Mouse (Mus musculus): ENCODE measurements around the gene Pax8.

The Pax8 gene

DNA sequence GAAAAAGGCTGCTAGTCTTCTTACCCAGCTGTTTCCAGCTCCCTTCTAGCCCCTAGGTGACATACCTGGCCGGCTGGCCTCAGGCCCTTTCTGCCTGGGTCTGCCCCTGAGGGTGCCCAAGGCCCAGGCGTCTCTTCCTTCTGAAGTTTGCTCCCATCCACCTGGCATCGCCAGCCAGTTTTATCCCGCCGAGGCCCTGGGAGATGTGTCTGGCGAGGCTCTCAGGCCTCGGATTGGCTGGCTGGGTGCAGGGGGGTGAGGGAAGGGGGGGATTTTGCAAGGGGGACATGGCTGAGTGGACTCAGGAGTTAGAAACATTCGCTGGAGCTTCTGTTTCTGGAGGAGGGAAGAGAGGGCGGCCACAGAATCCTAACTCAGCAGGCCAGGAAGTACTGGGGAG is at the start of gene Pax8:
Gene Pax8 (minus strand): TSS at position 180 of the 400 bp plus-strand sequence.
- no peak for DNase-seq (ENCODE audit: low read depth)

DNA sequence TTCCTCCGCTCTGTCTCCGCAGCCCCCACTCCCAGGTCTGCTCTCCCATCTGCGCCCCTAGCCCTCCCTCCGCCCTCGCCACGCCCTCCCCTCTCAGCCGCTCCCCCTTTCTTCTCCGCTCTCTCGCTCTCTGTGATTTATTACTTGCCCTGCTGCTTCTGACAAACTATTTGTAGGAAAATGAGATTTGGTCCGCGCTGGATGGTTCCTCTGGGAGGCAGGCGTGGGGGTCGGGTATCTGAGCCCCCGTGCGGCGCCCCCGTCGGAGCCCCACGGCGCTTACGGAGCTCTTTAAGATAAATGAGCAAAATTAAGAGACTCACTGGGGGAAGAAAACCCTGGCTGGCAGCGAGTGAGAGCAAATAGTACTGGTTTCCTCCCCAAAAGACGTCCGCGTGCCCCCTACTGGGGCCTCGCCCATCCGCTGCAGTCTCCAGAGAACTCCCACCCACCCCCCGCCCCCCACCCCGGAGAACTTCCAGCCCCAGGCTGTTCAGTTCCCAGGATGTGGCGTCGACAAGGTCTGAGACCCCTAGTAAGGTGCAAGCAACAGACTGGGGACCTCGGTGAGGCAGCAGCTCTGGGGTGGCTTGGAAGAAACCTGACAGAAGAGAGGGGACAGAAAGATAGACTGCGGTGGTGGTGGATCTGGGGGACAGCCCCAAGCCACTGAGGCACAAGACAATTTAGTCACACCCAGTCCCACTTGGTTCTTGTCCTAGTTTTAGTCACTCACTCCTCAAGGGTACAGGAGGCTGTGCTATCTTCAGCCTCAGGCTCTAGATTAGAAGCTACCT is 46.2 kb upstream of the Pax8 start:
- DNase-seq (ENCODE audit: low read depth), result no peak

- no peak for DNase-seq (ENCODE audit: low read depth)
Observed at GRCm38 (mm10) chr2:24520576-24521272, 45.3 kb upstream of the Pax8 start.

DNA sequence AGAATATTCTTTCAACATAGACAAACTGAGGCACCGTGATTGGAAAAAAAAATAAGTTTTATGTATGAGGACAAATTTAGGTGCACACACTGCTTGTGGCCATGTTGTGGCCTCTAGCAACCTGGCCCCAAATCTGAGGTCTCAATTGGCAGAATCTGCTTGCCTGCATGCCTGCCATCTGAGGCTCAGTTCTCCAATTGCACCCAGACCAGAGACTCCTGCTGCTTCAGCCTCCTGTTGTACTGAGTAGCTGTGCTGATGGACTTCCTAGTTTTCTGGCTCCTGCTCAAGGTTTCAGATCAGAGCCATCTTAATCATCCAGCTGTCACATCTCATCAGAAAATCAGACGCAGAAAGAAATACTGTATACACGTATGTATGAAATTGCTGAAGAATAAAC is 41.5 kb upstream of the Pax8 start:
- DNase-seq (ENCODE audit: low read depth), result no peak

- no peak for DNase-seq (ENCODE audit: low read depth)
Observed at GRCm38 (mm10) chr2:24507359-24507758, 32.0 kb upstream of the Pax8 start.

- no peak for DNase-seq (ENCODE audit: low read depth)
Observed at GRCm38 (mm10) chr2:24502963-24503471, 27.6 kb upstream of the Pax8 start.

- no peak for DNase-seq (ENCODE audit: low read depth)
Observed at GRCm38 (mm10) chr2:24500921-24501320, 25.5 kb upstream of the Pax8 start.

DNA sequence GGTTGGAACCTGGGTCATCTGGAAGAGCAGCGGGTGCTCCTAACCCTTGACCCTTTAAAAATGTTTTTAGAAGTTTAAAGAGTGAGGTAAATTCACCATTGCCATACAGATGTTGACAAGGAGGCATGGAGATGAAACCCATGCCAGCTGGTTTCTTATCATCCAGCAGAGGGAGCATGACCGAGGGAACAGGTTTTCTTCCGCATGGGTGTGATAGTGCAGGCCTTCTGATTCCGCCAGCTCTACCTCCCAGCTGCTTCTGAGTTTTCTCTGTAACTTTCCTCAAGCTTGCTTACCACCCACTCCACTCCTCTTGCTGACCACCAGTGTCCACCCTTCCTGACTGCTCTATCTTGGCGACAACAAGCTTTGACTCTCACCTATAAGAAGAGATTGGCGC is 15.2 kb upstream of the Pax8 start:
- DNase-seq (ENCODE audit: low read depth), result no peak

- DNase-seq (ENCODE audit: low read depth), result no peak
Observed at GRCm38 (mm10) chr2:24488660-24489059, 13.3 kb upstream of the Pax8 start.

- no peak for DNase-seq (ENCODE audit: low read depth)
Observed at GRCm38 (mm10) chr2:24487056-24487825, 11.8 kb upstream of the Pax8 start.

GRCm38 (mm10) chr2:24485398-24485797 is 10.0 kb upstream of the Pax8 start:
- DNase-seq (ENCODE audit: low read depth), result no peak

GRCm38 (mm10) chr2:24479906-24480305 is 4.5 kb upstream of the Pax8 start:
- DNase-seq (ENCODE audit: low read depth), result peak; percentile 63

GRCm38 (mm10) chr2:24479151-24479550 is 3.8 kb upstream of the Pax8 start:
- no peak for DNase-seq (ENCODE audit: low read depth)

GRCm38 (mm10) chr2:24478611-24479010 is 3.2 kb upstream of the Pax8 start:
- DNase-seq (ENCODE audit: low read depth), result no peak

DNA sequence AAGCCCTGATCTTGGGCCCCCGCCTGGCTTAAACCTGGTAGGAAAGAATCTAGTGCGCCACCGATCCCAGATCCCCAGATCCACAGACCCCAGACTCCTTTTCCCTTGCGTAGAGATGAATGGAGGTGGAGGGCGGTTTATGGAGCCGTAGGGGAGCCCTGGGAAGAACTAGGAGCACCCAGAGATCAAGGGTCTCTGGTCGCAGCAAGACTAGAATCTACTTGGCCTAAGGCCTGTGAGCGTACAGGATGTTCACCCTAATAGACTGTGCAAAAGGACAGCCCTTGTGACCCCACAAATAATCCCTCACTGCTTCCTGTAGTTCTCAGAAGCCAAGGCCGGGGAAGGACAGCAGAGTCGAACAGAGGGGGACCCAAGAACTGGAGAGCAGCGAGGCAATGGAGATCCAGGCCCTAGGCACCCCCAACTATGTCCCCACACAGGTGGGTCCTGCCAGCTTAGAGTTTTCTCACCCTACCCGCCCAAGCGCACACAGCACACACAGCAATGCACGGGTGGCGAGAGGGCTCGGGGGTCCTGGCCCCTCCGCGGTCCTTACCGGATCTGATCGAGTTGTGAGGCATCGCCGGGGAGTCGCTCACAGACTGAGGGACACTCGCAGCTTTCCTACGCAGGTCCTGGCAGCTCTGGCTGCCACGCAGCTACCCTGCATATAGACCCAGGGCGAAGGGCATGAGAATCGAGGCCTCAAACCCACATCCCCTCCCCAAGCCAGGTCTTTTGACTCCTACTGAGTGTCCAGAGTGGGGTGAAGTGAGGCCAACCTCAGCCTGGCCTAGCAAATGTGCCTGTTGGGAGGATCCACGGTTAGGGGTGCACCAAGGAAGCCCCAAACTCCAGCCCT is 653 bp downstream of the Pax8 start:
- DNase-seq (ENCODE audit: low read depth), result no peak

- no peak for DNase-seq (ENCODE audit: low read depth)
Observed at GRCm38 (mm10) chr2:24473641-24474511, 1.5 kb downstream of the Pax8 start.

GRCm38 (mm10) chr2:24472677-24473076 is 2.7 kb downstream of the Pax8 start:
- no peak for DNase-seq (ENCODE audit: low read depth)

DNA sequence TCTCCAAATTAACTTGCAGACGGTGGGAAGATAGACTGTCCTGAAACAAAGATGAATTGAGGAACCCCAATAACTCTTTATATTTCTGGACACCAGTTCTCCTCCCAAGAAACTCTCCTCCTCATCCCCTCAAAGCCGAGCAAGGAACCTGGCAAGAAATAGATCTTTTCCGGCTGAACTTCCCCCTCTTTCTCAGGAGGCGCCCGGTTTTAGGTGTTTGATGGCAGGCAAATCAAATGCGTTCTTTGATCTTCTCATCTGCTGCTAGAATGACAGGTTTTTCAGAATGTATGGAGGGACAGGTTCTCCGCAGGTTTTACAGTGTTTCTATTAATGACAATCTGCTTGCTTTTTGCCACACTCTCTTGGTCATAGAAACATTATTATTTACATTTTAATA is 3.3 kb downstream of the Pax8 start:
- no peak for DNase-seq (ENCODE audit: low read depth)

DNA sequence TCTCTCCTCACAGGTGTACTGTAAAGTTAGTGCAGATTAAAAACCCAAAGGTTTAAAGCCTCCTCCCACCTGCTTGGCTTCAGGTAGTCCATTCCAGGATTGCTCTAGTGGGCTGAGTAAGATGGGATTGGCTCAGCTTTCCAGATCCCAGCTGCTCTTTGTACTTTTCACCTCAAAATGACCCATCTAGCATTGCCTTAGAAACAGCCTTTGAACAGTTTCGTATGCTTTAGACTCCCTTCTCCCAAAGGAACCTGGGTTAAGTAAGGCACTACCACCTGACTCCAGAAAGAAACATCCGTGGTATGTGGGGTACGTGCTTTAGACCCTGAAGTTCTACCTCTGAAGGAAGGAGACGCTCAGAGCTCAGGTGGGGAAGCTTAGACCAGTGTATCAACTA is 6.3 kb downstream of the Pax8 start:
- DNase-seq (ENCODE audit: low read depth), result no peak

DNA sequence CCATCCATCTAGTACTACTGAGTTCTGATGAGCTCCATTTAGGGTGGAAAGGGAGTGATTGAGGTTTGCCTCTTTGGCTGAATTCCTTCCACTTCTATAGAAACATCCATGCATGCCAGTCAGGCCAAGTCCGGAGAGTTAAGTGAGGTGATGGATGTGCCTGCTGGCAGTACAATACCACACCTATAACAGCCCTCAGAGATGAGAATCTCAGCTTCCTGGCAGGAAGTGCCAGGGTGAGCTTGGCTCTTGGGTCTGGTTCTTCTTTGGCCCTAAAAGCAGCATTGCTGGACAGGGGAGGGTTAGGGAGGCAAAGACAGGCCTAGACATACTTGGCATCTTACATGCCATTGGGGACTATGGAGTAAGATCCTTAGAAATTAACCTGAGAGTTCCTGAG is 7.0 kb downstream of the Pax8 start:
- DNase-seq (ENCODE audit: low read depth), result no peak

- DNase-seq (ENCODE audit: low read depth), result no peak
Observed at GRCm38 (mm10) chr2:24467156-24467555, 8.2 kb downstream of the Pax8 start.
